ENCODE assay signal across 8 mouse cellular contexts in genomic region chr17:47596162-47596838, GRCm38 (mm10). TPM values are rescaled to one million over a fixed set of nuclear protein-coding genes. Genes with fewer than 3 reads are reported as not detected.
DNase-seq lines count a peak whose midpoint lies in the region; ATAC-seq and TF ChIP-seq lines count a peak whose summit lies in the region.

No protein-coding gene starts in this region.

- H3K9me3 ChIP-seq in kidney, postnatal 0 days (replicated peaks; ENCODE audit: low read length) = no peaks in the 10 kb centered on the region
- no peaks in the 10 kb centered on the region for H3K9me3 ChIP-seq in embryonic facial prominence, embryonic 11.5 days (replicated peaks; ENCODE audit: control insufficient read depth, low read length)
- H3K9me3 ChIP-seq in hindbrain, embryonic 16.5 days (ENCODE audit: control insufficient read depth, low read length) = no peaks in the 10 kb centered on the region
- H3K9me3 ChIP-seq in midbrain, embryonic 14.5 days (ENCODE audit: control insufficient read depth, low read length) = no peaks in the 10 kb centered on the region

- TF ChIP-seq POLR2A in kidney, adult 2 months (IDR thresholded peaks at IDR 0.05; ENCODE audit: low read depth, low read length) = no peak
- no peak for TF ChIP-seq POLR2A in cerebellum, adult 2 months (IDR thresholded peaks at IDR 0.05; ENCODE audit: borderline replicate concordance, insufficient read depth, low read length)

- H3K9ac ChIP-seq in kidney, postnatal 0 days (ENCODE audit: low read depth, low read length) = peak overlapping the region; percentile 72
- H3K9ac ChIP-seq in embryonic facial prominence, embryonic 11.5 days (replicated peaks; ENCODE audit: low read length) = peak overlapping the region; percentile 89
- peak overlapping the region; percentile 77 for H3K9ac ChIP-seq in hindbrain, embryonic 16.5 days (ENCODE audit: low read depth, low read length)
- H3K9ac ChIP-seq in midbrain, embryonic 14.5 days (replicated peaks; ENCODE audit: low read length) = peak overlapping the region; percentile 39

- H3K4me1 ChIP-seq in kidney, postnatal 0 days (replicated peaks; ENCODE audit: insufficient read depth, low read length) = peaks cover 22% of the 10 kb centered on the region; the same call in 1 of the 2 replicates
- H3K4me1 ChIP-seq in kidney, adult 2 months (ENCODE audit: control insufficient read depth, insufficient read depth, low read length) = peaks cover 15% of the 10 kb centered on the region
- H3K4me1 ChIP-seq in embryonic facial prominence, embryonic 11.5 days (ENCODE audit: control insufficient read depth, insufficient read depth, low read length) = peaks cover 6% of the 10 kb centered on the region; the same call in 1 of the 2 replicates
- H3K4me1 ChIP-seq in hindbrain, embryonic 16.5 days (ENCODE audit: control insufficient read depth, insufficient read depth, low read depth, low read length) = peaks cover 23% of the 10 kb centered on the region
- H3K4me1 ChIP-seq in midbrain, embryonic 14.5 days (ENCODE audit: control insufficient read depth, insufficient read depth, low read length) = peaks cover 33% of the 10 kb centered on the region
- peaks cover 12% of the 10 kb centered on the region for H3K4me1 ChIP-seq in cerebellum, adult 2 months (ENCODE audit: control insufficient read depth, insufficient read depth, low read length)

- H3K27ac ChIP-seq in kidney, postnatal 0 days = peak overlapping the region; percentile 92
- H3K27ac ChIP-seq in kidney, adult 2 months (ENCODE audit: insufficient read depth, low read depth, low read length) = no peak overlapping the region
- peak overlapping the region; percentile 96 for H3K27ac ChIP-seq in embryonic facial prominence, embryonic 11.5 days (replicated peaks; ENCODE audit: low read depth, low read length)
- peak overlapping the region; percentile 81 for H3K27ac ChIP-seq in hindbrain, embryonic 16.5 days (ENCODE audit: low read depth, low read length)
- peak overlapping the region; percentile 83 for H3K27ac ChIP-seq in midbrain, embryonic 14.5 days (replicated peaks; ENCODE audit: low read depth, low read length)
- no peak overlapping the region for H3K27ac ChIP-seq in cerebellum, adult 2 months (ENCODE audit: insufficient read depth, low read length)

- 33% methylated on average over 6 of the region's 6 CpGs for WGBS in kidney, postnatal 0 days
- WGBS in kidney, adult 2 months = 66% methylated on average over 6 of the region's 6 CpGs
- WGBS in embryonic facial prominence, embryonic 11.5 days = 29% methylated on average over 6 of the region's 6 CpGs
- 31% methylated on average over 6 of the region's 6 CpGs for WGBS in hindbrain, embryonic 16.5 days
- WGBS in midbrain, embryonic 14.5 days = 13% methylated on average over 6 of the region's 6 CpGs
- 61% methylated on average over 6 of the region's 6 CpGs for WGBS in cerebellum, adult 2 months

- TF ChIP-seq CTCF in kidney, postnatal 0 days (IDR thresholded peaks at IDR 0.05; ENCODE audit: low read depth) = no peak
- TF ChIP-seq CTCF in kidney, adult 2 months (conservative IDR thresholded peaks at IDR 0.05; ENCODE audit: insufficient read depth, insufficient read length, low read depth, low read length) = no peak
- TF ChIP-seq CTCF in cerebellum, adult 2 months (IDR thresholded peaks at IDR 0.05; ENCODE audit: borderline replicate concordance, insufficient read depth, low read depth, low read length) = no peak

- H3K4me3 ChIP-seq in kidney, postnatal 0 days (replicated peaks; ENCODE audit: low read depth, low read length) = peak overlapping the region; percentile 75
- no peak overlapping the region for H3K4me3 ChIP-seq in kidney, adult 2 months (ENCODE audit: insufficient read depth, low read depth, low read length)
- peak overlapping the region; percentile 86 for H3K4me3 ChIP-seq in embryonic facial prominence, embryonic 11.5 days (ENCODE audit: low read depth, low read length)
- H3K4me3 ChIP-seq in hindbrain, embryonic 16.5 days (ENCODE audit: low read length) = peak overlapping the region; percentile 80; the same call in 1 of the 2 replicates
- H3K4me3 ChIP-seq in midbrain, embryonic 14.5 days (replicated peaks; ENCODE audit: low read depth, low read length) = peak overlapping the region; percentile 8; the same call in 1 of the 2 replicates
- no peak overlapping the region for H3K4me3 ChIP-seq in cerebellum, adult 2 months (replicated peaks; ENCODE audit: insufficient read depth, low read depth, low read length)

- H3K27me3 ChIP-seq in kidney, postnatal 0 days (ENCODE audit: insufficient read depth, low read length) = no peaks in the 10 kb centered on the region
- no peaks in the 10 kb centered on the region for H3K27me3 ChIP-seq in kidney, adult 2 months (replicated peaks; ENCODE audit: control insufficient read depth, insufficient read depth, low read length)
- H3K27me3 ChIP-seq in embryonic facial prominence, embryonic 11.5 days (ENCODE audit: control insufficient read depth, insufficient read depth, low read length) = no peaks in the 10 kb centered on the region
- H3K27me3 ChIP-seq in hindbrain, embryonic 16.5 days (replicated peaks; ENCODE audit: control insufficient read depth, insufficient read depth, low read length) = no peaks in the 10 kb centered on the region; the same call in 1 of the 2 replicates
- H3K27me3 ChIP-seq in midbrain, embryonic 14.5 days (ENCODE audit: control insufficient read depth, insufficient read depth, low read length) = no peaks in the 10 kb centered on the region
- no peaks in the 10 kb centered on the region for H3K27me3 ChIP-seq in cerebellum, adult 2 months (ENCODE audit: control insufficient read depth, insufficient read depth, low read length)

- peak overlapping the region; percentile 65 for H3K4me2 ChIP-seq in kidney, postnatal 0 days (ENCODE audit: low read length)
- H3K4me2 ChIP-seq in embryonic facial prominence, embryonic 11.5 days (ENCODE audit: low read depth, low read length) = peak overlapping the region; percentile 84
- peak overlapping the region; percentile 95 for H3K4me2 ChIP-seq in hindbrain, embryonic 16.5 days (ENCODE audit: low read length)
- peak overlapping the region; percentile 84 for H3K4me2 ChIP-seq in midbrain, embryonic 14.5 days (ENCODE audit: low read length)

- peaks cover 17% of the 10 kb centered on the region for H3K36me3 ChIP-seq in kidney, postnatal 0 days (ENCODE audit: insufficient read depth, low read length)
- H3K36me3 ChIP-seq in kidney, adult 2 months (ENCODE audit: control insufficient read depth, insufficient read depth, low read length) = peaks cover 1% of the 10 kb centered on the region; the same call in 1 of the 2 replicates
- H3K36me3 ChIP-seq in embryonic facial prominence, embryonic 11.5 days (replicated peaks; ENCODE audit: control insufficient read depth, insufficient read depth, low read depth, low read length) = peaks cover 8% of the 10 kb centered on the region; the same call in 1 of the 2 replicates
- peaks cover 9% of the 10 kb centered on the region; the same call in 1 of the 2 replicates for H3K36me3 ChIP-seq in hindbrain, embryonic 16.5 days (ENCODE audit: control insufficient read depth, insufficient read depth, low read length)
- H3K36me3 ChIP-seq in midbrain, embryonic 14.5 days (ENCODE audit: control insufficient read depth, insufficient read depth, low read length) = peaks cover 22% of the 10 kb centered on the region

- ATAC-seq in kidney, postnatal 0 days (replicated peaks; ENCODE audit: low FRiP score, low read depth) = no peak
- no peak; the same call in 1 of the 2 replicates for ATAC-seq in embryonic facial prominence, embryonic 11.5 days (replicated peaks; ENCODE audit: insufficient number of reproducible peaks, low FRiP score, low TSS enrichment, low read depth)
- no peak for ATAC-seq in hindbrain, embryonic 16.5 days
- no peak for ATAC-seq in midbrain, embryonic 14.5 days (ENCODE audit: low FRiP score, low TSS enrichment)
- no peak for ATAC-seq in megakaryocyte-erythroid progenitor cell, adult 5-6 weeks (replicated peaks; ENCODE audit: low FRiP score, low TSS enrichment, poor library complexity, severe bottlenecking)

- DNase-seq in kidney, postnatal 0 days (ENCODE audit: low spot score) = no peak
- no peak for DNase-seq in kidney, adult 2 months
- DNase-seq in embryonic facial prominence, embryonic 11.5 days (ENCODE audit: low spot score) = no peak
- no peak for DNase-seq in midbrain, embryonic 14.5 days
- no peak for DNase-seq in cerebellum, adult 2 months
- no peak for DNase-seq in cerebellum, postnatal 36 days

RNA-seq across cellular contexts. Expression of gene Bysl, which starts 15.0 kb away (rescaled TPM):
- 14.7 and 15.7 TPM in 2 replicates for polyA plus RNA-seq in kidney, postnatal 0 days (2015; fragmentation: Nextera tagmentation; extraction: Ambion mirVana)
- polyA plus RNA-seq in kidney, adult 2 months (2012; rRNA removed) = 7.9 and 8.3 TPM in 2 replicates
- 30.4 and 31.4 TPM in 2 replicates for polyA plus RNA-seq in embryonic facial prominence, embryonic 11.5 days (2014; fragmentation: Nextera tagmentation; extraction: Ambion mirVana)
- 35.5 and 37.8 TPM in 2 replicates for polyA plus RNA-seq in hindbrain, embryonic 16.5 days (2015; fragmentation: Nextera tagmentation; extraction: Ambion mirVana)
- polyA plus RNA-seq in midbrain, embryonic 14.5 days (2014; fragmentation: Nextera tagmentation; extraction: Ambion mirVana) = 32.0 and 33.2 TPM in 2 replicates
- 13.6 and 14.9 TPM in 2 replicates for polyA plus RNA-seq in cerebellum, adult 2 months (2012; rRNA removed)
- 34.0 and 34.7 TPM in 2 replicates for total RNA-seq in megakaryocyte-erythroid progenitor cell, adult 5-6 weeks (2014; fragmentation: Nextera tagmentation)
- total RNA-seq in megakaryocyte-erythroid progenitor cell, adult 5-6 weeks (2017) = 21.9 and 24.9 TPM in 2 replicates

RNA-seq across cellular contexts. Expression of gene Med20, which starts 15.1 kb away (rescaled TPM):
- polyA plus RNA-seq in kidney, postnatal 0 days (2015; fragmentation: Nextera tagmentation; extraction: Ambion mirVana) = 37.6 and 37.9 TPM in 2 replicates
- 22.8 and 25.3 TPM in 2 replicates for polyA plus RNA-seq in kidney, adult 2 months (2012; rRNA removed)
- polyA plus RNA-seq in embryonic facial prominence, embryonic 11.5 days (2014; fragmentation: Nextera tagmentation; extraction: Ambion mirVana) = 47.1 and 48.0 TPM in 2 replicates
- polyA plus RNA-seq in hindbrain, embryonic 16.5 days (2015; fragmentation: Nextera tagmentation; extraction: Ambion mirVana) = 43.7 and 45.3 TPM in 2 replicates
- polyA plus RNA-seq in midbrain, embryonic 14.5 days (2014; fragmentation: Nextera tagmentation; extraction: Ambion mirVana) = 48.1 and 49.5 TPM in 2 replicates
- polyA plus RNA-seq in cerebellum, adult 2 months (2012; rRNA removed) = 43.7 and 47.1 TPM in 2 replicates
- total RNA-seq in megakaryocyte-erythroid progenitor cell, adult 5-6 weeks (2014; fragmentation: Nextera tagmentation) = 31.7 and 66.0 TPM in 2 replicates
- total RNA-seq in megakaryocyte-erythroid progenitor cell, adult 5-6 weeks (2017) = 28.2 and 40.4 TPM in 2 replicates

RNA-seq across cellular contexts. Expression of gene Gm20517, which starts 15.1 kb away (rescaled TPM):
- polyA plus RNA-seq in kidney, postnatal 0 days (2015; fragmentation: Nextera tagmentation; extraction: Ambion mirVana) = 1.5 and 1.8 TPM in 2 replicates
- 0.45 and 0.64 TPM in 2 replicates for polyA plus RNA-seq in kidney, adult 2 months (2012; rRNA removed)
- 0.98 and 1.9 TPM in 2 replicates for polyA plus RNA-seq in embryonic facial prominence, embryonic 11.5 days (2014; fragmentation: Nextera tagmentation; extraction: Ambion mirVana)
- 1.7 and 1.9 TPM in 2 replicates for polyA plus RNA-seq in hindbrain, embryonic 16.5 days (2015; fragmentation: Nextera tagmentation; extraction: Ambion mirVana)
- polyA plus RNA-seq in midbrain, embryonic 14.5 days (2014; fragmentation: Nextera tagmentation; extraction: Ambion mirVana) = 3.1 and 3.2 TPM in 2 replicates
- polyA plus RNA-seq in cerebellum, adult 2 months (2012; rRNA removed) = 1.7 and 2.1 TPM in 2 replicates
- total RNA-seq in megakaryocyte-erythroid progenitor cell, adult 5-6 weeks (2014; fragmentation: Nextera tagmentation) = 7.8 and 8.0 TPM in 2 replicates
- 2.2 and 6.2 TPM in 2 replicates for total RNA-seq in megakaryocyte-erythroid progenitor cell, adult 5-6 weeks (2017)

RNA-seq across cellular contexts. Expression of gene Usp49, which starts 34.2 kb away (rescaled TPM):
- polyA plus RNA-seq in kidney, postnatal 0 days (2015; fragmentation: Nextera tagmentation; extraction: Ambion mirVana) = 2.9 and 4.1 TPM in 2 replicates
- 5.1 and 5.3 TPM in 2 replicates for polyA plus RNA-seq in kidney, adult 2 months (2012; rRNA removed)
- 4.3 and 5.2 TPM in 2 replicates for polyA plus RNA-seq in embryonic facial prominence, embryonic 11.5 days (2014; fragmentation: Nextera tagmentation; extraction: Ambion mirVana)
- polyA plus RNA-seq in hindbrain, embryonic 16.5 days (2015; fragmentation: Nextera tagmentation; extraction: Ambion mirVana) = 5.2 TPM in 2 replicates
- polyA plus RNA-seq in midbrain, embryonic 14.5 days (2014; fragmentation: Nextera tagmentation; extraction: Ambion mirVana) = 7.5 and 7.6 TPM in 2 replicates
- polyA plus RNA-seq in cerebellum, adult 2 months (2012; rRNA removed) = 11.1 and 11.2 TPM in 2 replicates
- 13.9 and 21.0 TPM in 2 replicates for total RNA-seq in megakaryocyte-erythroid progenitor cell, adult 5-6 weeks (2014; fragmentation: Nextera tagmentation)
- 7.8 and 13.2 TPM in 2 replicates for total RNA-seq in megakaryocyte-erythroid progenitor cell, adult 5-6 weeks (2017)

Comparison
In these comparisons a context has a peak if more than half of its experiments do, and no peak if none do; other contexts are left out.
1. H3K27ac ChIP-seq: peak in kidney, postnatal 0 days (single experiment), embryonic facial prominence, embryonic 11.5 days (single experiment), hindbrain, embryonic 16.5 days (single experiment) and midbrain, embryonic 14.5 days (single experiment); none in kidney, adult 2 months (single experiment) and cerebellum, adult 2 months (single experiment).
2. H3K4me3 ChIP-seq: peak in kidney, postnatal 0 days (single experiment), embryonic facial prominence, embryonic 11.5 days (single experiment), hindbrain, embryonic 16.5 days (single experiment) and midbrain, embryonic 14.5 days (single experiment); none in kidney, adult 2 months (single experiment) and cerebellum, adult 2 months (single experiment).
3. H3K9ac ChIP-seq: peak in every context shown above with its lines; median percentile 89 in embryonic facial prominence, embryonic 11.5 days; 77 in hindbrain, embryonic 16.5 days; 72 in kidney, postnatal 0 days; 39 in midbrain, embryonic 14.5 days.
4. Peak in every context shown above with its lines, with median percentiles within 50 percentile points of each other: H3K4me2 ChIP-seq.